Mouse (Mus musculus) liver, postnatal 0 days (tissue): ENCODE measurements around the gene Rnf224. TPM values are rescaled to one million over a fixed set of nuclear protein-coding genes. Genes with fewer than 3 reads are reported as not detected.

Source experiments
- ATAC-seq: fragments of 200-750 bp; cut with Nextera tagmentation; 2 replicates; pipeline ENCODE4 v1.8.0; 2017; ENCODE audit warnings: mild to moderate bottlenecking, moderate library complexity
- DNase-seq: peaks from one replicate; pipeline ENCODE4 v3.0.0-alpha.2; 2016
- H3K27ac ChIP-seq: fragments of 300-500 bp; sonication (generic); 2 replicates; pipeline ENCODE4 v1.5.1; 2014; ENCODE audit warnings: antibody characterized with exemption, moderate library complexity, mild to moderate bottlenecking, low read depth
- H3K27me3 ChIP-seq: fragments of 300-500 bp; sonication (generic); 2 replicates; pipeline ENCODE4 v1.6.1; 2014; ENCODE audit warnings: low read length, control low read depth, mixed read lengths; ENCODE audit not compliant: insufficient read depth
- H3K36me3 ChIP-seq: fragments of 300-500 bp; sonication (generic); replicated peaks from 2 replicates; pipeline ENCODE4 v1.6.1; 2014; ENCODE audit warnings: mild to moderate bottlenecking, control low read depth, low read length, moderate library complexity, mixed read lengths; ENCODE audit not compliant: insufficient read depth
- H3K4me1 ChIP-seq: fragments of 300-500 bp; sonication (generic); 2 replicates; pipeline ENCODE4 v1.6.1; 2014; ENCODE audit warnings: antibody characterized with exemption, mild to moderate bottlenecking, control low read depth; ENCODE audit not compliant: insufficient read depth
- H3K4me2 ChIP-seq: fragments of 300-500 bp; sonication (generic); 2 replicates; pipeline ENCODE4 v1.6.1; 2014; ENCODE audit warnings: low read depth, mild to moderate bottlenecking, low read length, moderate library complexity, mixed read lengths
- H3K4me3 ChIP-seq: fragments of 300-500 bp; sonication (generic); 2 replicates; pipeline ENCODE4 v1.5.1; 2014; ENCODE audit warnings: low read depth, low read length
- H3K9ac ChIP-seq: fragments of 300-500 bp; sonication (generic); replicated peaks from 2 replicates; pipeline ENCODE4 v1.6.1; 2014; ENCODE audit warnings: mild to moderate bottlenecking, moderate library complexity
- H3K9me3 ChIP-seq: fragments of 300-500 bp; sonication (generic); 2 replicates; pipeline ENCODE4 v1.6.1; 2016; ENCODE audit warnings: mild to moderate bottlenecking, control low read depth, low read length, mixed read lengths
- CTCF ChIP-seq: sonication (generic); IDR thresholded peaks from 2 replicates; pipeline ENCODE4 v1.5.1; 2016; ENCODE audit warnings: antibody characterized with exemption, low read depth
- EP300 ChIP-seq: IDR thresholded peaks from 2 replicates; pipeline ENCODE4 v1.6.1; 2016; ENCODE audit warnings: antibody characterized with exemption, low read depth, mild to moderate bottlenecking
- WGBS: fragments of 180-500 bp; shearing (Covaris S2); extraction: QIAGEN DNeasy Blood & Tissue Kit; methylation state at CpG from one replicate; pipeline ENCODE4 v1.1.7; 2014; ENCODE audit not compliant: insufficient replicate concordance; 5-methylcytosine and 5-hydroxymethylcytosine counted together
- polyA plus RNA-seq: library from polyadenylated mRNA; unstranded; fragments of >200 nt; fragmentation: Nextera tagmentation; extraction: Ambion mirVana; gene quantifications from 2 replicates; pipeline ENCODE4 v1.2.1, GENCODE M21; 2015

Rnf224 gene
- polyA plus RNA-seq, 1 experiment from 2014 or later = not detected

DNA sequence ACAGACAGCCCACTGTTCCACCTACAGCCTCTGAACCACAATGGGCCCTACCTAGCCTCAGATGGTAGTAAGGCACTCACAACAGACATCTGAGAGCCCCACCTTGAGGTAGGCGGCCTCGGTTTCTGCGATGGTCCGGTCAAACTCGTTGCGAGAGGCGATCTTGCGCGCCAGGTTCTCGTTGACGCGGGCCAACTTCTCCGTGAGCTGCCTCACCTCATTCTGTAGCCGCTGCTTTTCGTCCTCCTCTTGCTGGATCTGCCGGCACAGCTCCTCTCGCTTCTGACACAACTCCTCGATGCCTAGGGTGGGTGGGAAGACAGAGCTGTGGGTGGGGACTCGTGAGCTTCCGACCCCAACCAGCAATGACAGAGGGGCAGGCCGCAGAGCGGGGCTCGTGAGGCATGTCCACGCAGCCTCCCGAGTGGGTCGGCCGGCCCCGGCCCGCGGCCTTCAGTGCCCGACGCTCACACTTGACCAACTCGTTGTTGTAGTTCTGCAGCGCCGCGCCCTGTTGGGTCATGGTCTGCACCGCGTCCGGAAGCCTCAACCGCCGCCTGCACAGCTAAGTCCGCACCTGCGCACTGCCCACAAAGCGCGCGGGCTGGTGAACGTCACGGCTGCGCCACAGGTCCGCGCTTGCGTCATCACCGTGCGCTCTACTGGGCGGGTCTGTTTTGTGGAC is 35.4 kb upstream of the Rnf224 start, which contains the start of the genes Ssna1 and Anapc2:
Gene Ssna1 (minus strand): TSS at position 612 of the 685 bp plus-strand sequence.
Gene Anapc2 (plus strand): TSS at position 652 of the 685 bp plus-strand sequence.
- H3K27ac ChIP-seq = peak within 1 kb of the TSS; percentile 84

DNA sequence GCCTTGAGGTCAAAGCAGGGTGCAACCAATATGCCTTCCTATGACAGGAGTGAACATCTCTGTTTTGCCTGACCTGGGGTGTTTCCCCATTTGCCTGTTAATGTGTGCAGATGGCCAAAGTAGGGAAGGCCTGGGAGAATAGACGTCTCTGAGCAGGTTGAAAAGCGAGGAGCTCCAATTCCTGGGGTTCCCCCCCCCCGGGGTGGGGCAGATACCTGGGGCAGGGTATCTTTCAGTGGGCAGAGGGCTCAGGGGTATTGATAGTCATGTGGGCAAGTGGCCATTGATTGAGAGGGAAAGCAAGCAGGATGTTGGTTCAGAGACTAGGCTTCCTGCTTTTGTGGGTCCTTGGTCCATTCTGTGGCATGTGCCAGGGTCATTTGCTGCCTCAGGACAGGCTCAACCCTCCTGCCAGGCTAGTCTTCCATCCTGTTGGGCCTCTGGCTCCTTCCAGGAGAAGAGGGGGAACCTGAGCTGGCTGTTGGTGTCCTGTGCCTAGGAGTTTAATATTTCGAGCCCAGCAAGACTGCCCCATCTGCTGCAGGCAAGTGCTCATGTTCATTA is 31.2 kb upstream of the Rnf224 start:
- Histone ChIP-seq H3K27ac (peak overlapping the region; percentile 84), H3K4me2 (no peak overlapping the region), H3K9ac (no peak overlapping the region), H3K9me3 (no peaks in the 10 kb centered on the region), H3K36me3 (peaks cover 19% of the 10 kb centered on the region), H3K4me1 (peaks cover 64% of the 10 kb centered on the region), H3K4me3 (no peak overlapping the region), H3K27me3 (no peaks in the 10 kb centered on the region)
- no peak for TF ChIP-seq CTCF
- TF ChIP-seq EP300 = no peak
- WGBS = 66% methylated on average over 4 of the region's 4 CpGs
- DNase-seq = no peak
- no peak for ATAC-seq

More for the DNA sequence above, 35.4 kb upstream of the Rnf224 start, which contains the start of the genes Ssna1 and Anapc2:
- H3K36me3 ChIP-seq = peaks cover 44% of the 10 kb centered on the region
- no peaks in the 10 kb centered on the region for H3K27me3 ChIP-seq
- DNase-seq (peak; percentile 100), ATAC-seq (peak; percentile 96)
- peak within 1 kb of the TSS; percentile 87 for H3K4me3 ChIP-seq
- peaks cover 32% of the 10 kb centered on the region for H3K4me1 ChIP-seq
- H3K9me3 ChIP-seq = no peaks in the 10 kb centered on the region
- peak within 1 kb of the TSS; percentile 89 for H3K9ac ChIP-seq
- TF ChIP-seq CTCF = peak; percentile 69
- no peak; the same call in 1 of the 2 replicates for TF ChIP-seq EP300
- WGBS = under 1% methylated on average over 54 of the region's 55 CpGs
- peak within 1 kb of the TSS; percentile 94 for H3K4me2 ChIP-seq

GRCm38 (mm10) chr2:25267241-25267640 is 30.7 kb upstream of the Rnf224 start:
- H3K4me1 ChIP-seq = peaks cover 62% of the 10 kb centered on the region
- no peaks in the 10 kb centered on the region for H3K27me3 ChIP-seq
- peak overlapping the region; percentile 93 for H3K4me2 ChIP-seq
- H3K9me3 ChIP-seq = no peaks in the 10 kb centered on the region
- no peak overlapping the region for H3K4me3 ChIP-seq
- no peak for DNase-seq
- H3K9ac ChIP-seq = peak overlapping the region; percentile 45
- no peak for TF ChIP-seq CTCF
- TF ChIP-seq EP300 = no peak
- ATAC-seq = no peak
- peaks cover 19% of the 10 kb centered on the region for H3K36me3 ChIP-seq
- H3K27ac ChIP-seq = peak overlapping the region; percentile 84

- WGBS = 34% methylated on average over 2 of the region's 2 CpGs
- peak; percentile 86 for DNase-seq
- Histone ChIP-seq H3K4me3 (peak overlapping the region; percentile 21; the same call in 1 of the 2 replicates), H3K9me3 (no peaks in the 10 kb centered on the region), H3K36me3 (peaks cover 19% of the 10 kb centered on the region), H3K4me1 (peaks cover 65% of the 10 kb centered on the region), H3K4me2 (peak overlapping the region; percentile 93), H3K27ac (peak overlapping the region; percentile 84), H3K9ac (peak overlapping the region; percentile 63), H3K27me3 (no peaks in the 10 kb centered on the region)
- TF ChIP-seq EP300 = no peak
- no peak for TF ChIP-seq CTCF
- ATAC-seq = peak; percentile 34
These were observed 30.1 kb upstream of the Rnf224 start for GRCm38 (mm10) chr2:25266720-25267119.

GRCm38 (mm10) chr2:25265897-25266656 is 29.5 kb upstream of the Rnf224 start:
- Histone ChIP-seq H3K9ac (peak overlapping the region; percentile 63), H3K9me3 (no peaks in the 10 kb centered on the region), H3K27ac (peak overlapping the region; percentile 84), H3K27me3 (no peaks in the 10 kb centered on the region), H3K4me1 (peaks cover 60% of the 10 kb centered on the region), H3K36me3 (peaks cover 19% of the 10 kb centered on the region), H3K4me3 (peak overlapping the region; percentile 21), H3K4me2 (peak overlapping the region; percentile 93)
- no peak for TF ChIP-seq CTCF
- peak; percentile 13 for ATAC-seq
- DNase-seq = no peak
- WGBS = 46% methylated on average over 6 of the region's 6 CpGs

GRCm38 (mm10) chr2:25264851-25265250 is 28.3 kb upstream of the Rnf224 start:
- no peak for TF ChIP-seq EP300
- TF ChIP-seq CTCF = no peak
- Histone ChIP-seq H3K9me3 (no peaks in the 10 kb centered on the region), H3K4me2 (peak overlapping the region; percentile 93), H3K27ac (peak overlapping the region; percentile 12; the same call in 1 of the 2 replicates), H3K9ac (0 out of 2 replicates have a peak overlapping the region, but pooled peaks have one; percentile 38), H3K4me3 (peak overlapping the region; percentile 13; the same call in 1 of the 2 replicates), H3K27me3 (no peaks in the 10 kb centered on the region), H3K36me3 (peaks cover 12% of the 10 kb centered on the region), H3K4me1 (peaks cover 57% of the 10 kb centered on the region)
- ATAC-seq (no peak), DNase-seq (no peak)
- WGBS = 71% methylated on average over 3 of the region's 3 CpGs
